ENCODE assay signal across 8 mouse cellular contexts in the genomic region with DNA sequence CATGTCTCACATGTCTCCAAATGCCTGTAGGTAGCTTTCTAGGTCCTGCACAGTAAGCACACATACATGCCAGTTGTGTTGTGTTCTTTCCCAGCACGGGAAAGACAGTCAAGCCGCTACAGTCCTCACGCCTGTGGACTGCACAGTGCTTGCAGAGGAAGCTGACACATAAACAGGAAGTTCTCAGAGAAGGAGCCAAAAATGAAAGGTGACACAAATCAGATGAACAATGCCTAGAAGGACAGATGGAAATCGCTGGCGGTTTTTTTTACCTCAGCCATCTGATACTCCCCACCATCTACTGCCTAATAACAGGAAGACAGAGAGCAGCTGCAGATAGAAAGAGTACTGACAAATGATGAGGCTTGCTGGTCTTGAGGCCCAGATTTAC. TPM values are rescaled to one million over a fixed set of nuclear protein-coding genes. Genes with fewer than 3 reads are reported as not detected.
DNase-seq lines count a peak whose midpoint lies in the region; ATAC-seq lines count a peak whose summit lies in the region.

A gene (minus strand): TSS at position 151 of the 391 bp plus-strand sequence.

- no peaks in the 10 kb centered on the region for H3K9me3 ChIP-seq in forebrain, embryonic 14.5 days (replicated peaks; ENCODE audit: control insufficient read depth, low read length)

- no peak within 1 kb of the TSS; the same call in 1 of the 2 replicates for H3K27ac ChIP-seq in forebrain, embryonic 14.5 days (ENCODE audit: low read depth, low read length)

- H3K27me3 ChIP-seq in forebrain, embryonic 14.5 days (replicated peaks; ENCODE audit: control insufficient read depth, insufficient read depth, low read length) = no peaks in the 10 kb centered on the region

- 54% methylated on average over 5 of the region's 5 CpGs for WGBS in forebrain, embryonic 14.5 days

- ATAC-seq in forebrain, embryonic 14.5 days = no peak
- peak; percentile 50 to 55 for ATAC-seq in hematopoietic stem cell, adult 5-6 weeks (replicated peaks in 1 of 2; ENCODE audit: insufficient read depth in 1 of 2, low FRiP score in 2 of 2, low TSS enrichment in 1 of 2, low read depth in 1 of 2, poor library complexity in 2 of 2, severe bottlenecking in 2 of 2)

- peak within 1 kb of the TSS; percentile 94 for H3K4me3 ChIP-seq in forebrain, embryonic 14.5 days (ENCODE audit: low read depth, low read length)

- peak within 1 kb of the TSS; percentile 85 for H3K4me2 ChIP-seq in forebrain, embryonic 14.5 days (ENCODE audit: low read length)

- no peaks in the 10 kb centered on the region for H3K36me3 ChIP-seq in forebrain, embryonic 14.5 days (ENCODE audit: control insufficient read depth, insufficient read depth, low read length)

- DNase-seq in CD4-positive, CD25-positive, alpha-beta regulatory T cell, adult 2 months (ENCODE audit: low read depth, low spot score) = peak; percentile 79
- DNase-seq in adrenal gland, postnatal 36 days = peak; percentile 11 to 16
- peak; percentile 19 for DNase-seq in forebrain, embryonic 14.5 days (ENCODE audit: low spot score)
- peak; percentile 40 for DNase-seq in layer of hippocampus, adult 9-11 months
- peak; percentile 76 for DNase-seq in lung, postnatal 10 days
- DNase-seq in retina, postnatal 1 day = peak; percentile 72
- DNase-seq in urinary bladder, postnatal 4 days (ENCODE audit: low spot score in 2 of 2) = no peak

- H3K9ac ChIP-seq in forebrain, embryonic 14.5 days (ENCODE audit: low read length) = peak within 1 kb of the TSS; percentile 97

- peaks cover 5% of the 10 kb centered on the region for H3K4me1 ChIP-seq in forebrain, embryonic 14.5 days (ENCODE audit: control insufficient read depth, insufficient read depth, low read length)

RNA-seq across cellular contexts. Expression of the gene that starts here (rescaled TPM):
- total RNA-seq in adrenal gland, postnatal 36 days (2021) = 100 to 1,000 TPM in 1 of 2 experiments, 10 to 100 TPM in 1; 80.4 to 106 TPM
- polyA plus RNA-seq in forebrain, embryonic 14.5 days (2014; fragmentation: Nextera tagmentation; extraction: Ambion mirVana) = 11.5 and 15.3 TPM in 2 replicates
- total RNA-seq in hematopoietic stem cell, adult 5-6 weeks (2017) = 109 and 128 TPM in 2 replicates

Comparison
In these comparisons a context has a peak if more than half of its experiments do, and no peak if none do; other contexts are left out.
1. DNase-seq: peak in CD4-positive, CD25-positive, alpha-beta regulatory T cell, adult 2 months (single experiment), adrenal gland, postnatal 36 days (2 of 2), forebrain, embryonic 14.5 days (single experiment), layer of hippocampus, adult 9-11 months (single experiment), lung, postnatal 10 days (single experiment) and retina, postnatal 1 day (single experiment); none in urinary bladder, postnatal 4 days (0 of 2).